Mouse (Mus musculus) heart, postnatal 36 days (tissue): Measurements from ENCODE around the gene Taf6l. TPM values are rescaled to one million over a fixed set of nuclear protein-coding genes. Genes with fewer than 3 reads are reported as not detected.

Source experiments
- DNase-seq, 2 experiments: peaks; one replicate each; pipeline ENCODE4 v3.0.0; 2021 to 2022
- intact Hi-C: fragments of 180-260 bp; cut with DNase I; formaldehyde crosslinking; loops from one replicate; pipeline ENCODE4 v1.15.1; 2025
- total RNA-seq, 2 experiments: library from RNA; stranded (reverse); gene quantifications; 2 replicates each; pipeline ENCODE4 v1.2.3; 2021

Taf6l gene
- 1 to 10 TPM; 5.6 to 7.9 TPM for total RNA-seq

DNA sequence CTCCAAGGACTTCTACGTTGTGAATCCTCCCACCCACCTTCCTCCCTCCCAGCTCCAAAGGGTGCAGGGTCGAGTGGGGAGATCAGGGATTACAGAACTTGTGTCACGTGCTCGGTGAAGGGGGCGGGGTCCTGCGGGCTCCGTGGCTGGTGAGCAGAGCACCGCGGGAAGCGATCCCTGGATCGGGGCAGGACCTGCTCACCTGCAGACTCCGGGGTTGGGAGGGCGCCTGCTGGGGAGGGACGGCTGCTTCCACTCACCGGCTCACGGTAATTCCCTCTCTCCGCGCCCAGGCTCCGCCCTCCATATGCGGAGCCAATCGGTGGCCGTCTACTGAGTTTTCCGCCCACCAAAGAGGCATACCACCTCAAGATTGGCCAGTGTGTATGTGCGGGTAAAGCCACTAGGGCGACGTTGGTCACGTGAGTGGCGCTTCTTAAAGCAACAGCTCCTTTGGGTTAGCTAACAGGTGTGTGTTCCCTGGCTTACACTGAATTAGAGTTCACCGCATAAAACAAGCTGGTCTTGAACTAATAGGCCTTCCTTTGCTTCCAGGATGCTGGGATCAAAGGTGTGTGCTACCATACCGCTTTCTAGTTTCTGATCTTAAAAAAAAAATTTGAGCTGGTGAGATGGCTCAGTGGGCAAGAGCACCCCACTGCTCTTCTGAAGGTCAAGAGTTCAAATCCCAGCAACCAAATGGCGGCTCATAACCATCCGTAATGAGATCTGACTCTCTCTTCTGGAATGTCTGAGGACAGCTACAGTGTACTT lies at the start of gene Taf6l:
TSS of gene Taf6l (minus strand) at position 410 of the 774 bp plus-strand sequence.
- peak; percentile 86 to 87 for DNase-seq
- intact Hi-C loops = no loop called here

DNA sequence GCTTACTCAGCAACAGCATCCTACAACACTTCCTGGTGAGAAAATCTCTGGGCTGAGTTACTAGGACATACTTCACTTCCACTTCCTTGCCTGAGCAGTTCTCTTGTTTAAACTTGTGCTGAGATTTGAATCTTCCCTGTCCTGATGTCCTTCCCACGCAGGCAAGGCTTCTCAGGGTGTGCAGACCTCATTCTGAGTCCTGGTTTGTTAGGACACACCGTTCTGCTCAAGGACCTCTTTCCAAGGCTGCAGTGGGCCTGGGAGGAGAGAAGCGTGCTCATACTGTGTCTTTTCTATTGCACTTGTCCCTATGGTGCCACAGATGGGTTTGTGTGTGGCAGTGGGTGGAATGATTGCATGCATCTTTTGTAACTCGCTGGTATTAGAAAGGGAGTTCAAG lies 46.8 kb upstream of the Taf6l start:
- intact Hi-C loops = no loop called here
- no peak for DNase-seq

DNA sequence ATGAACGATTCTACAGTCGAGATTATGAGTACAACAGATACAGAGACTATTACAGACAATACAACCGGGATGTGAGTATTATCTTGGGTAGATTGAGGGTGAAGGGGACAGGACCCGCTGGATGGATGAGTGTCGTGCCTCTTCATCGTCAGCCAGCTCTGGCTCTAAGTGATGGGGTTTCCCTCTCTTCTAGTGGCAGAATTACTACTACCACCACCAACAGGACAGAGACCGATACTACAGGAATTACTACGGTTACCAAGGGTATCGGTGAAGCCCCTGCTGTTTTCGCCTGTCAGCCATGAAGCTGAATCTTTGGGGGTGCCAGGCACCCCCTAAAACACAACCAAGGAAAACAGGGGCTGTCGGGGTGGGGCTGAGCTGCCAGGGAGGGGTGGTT lies 45.0 kb upstream of the Taf6l start:
- no peak for DNase-seq
- intact Hi-C loops = no loop called here

DNA sequence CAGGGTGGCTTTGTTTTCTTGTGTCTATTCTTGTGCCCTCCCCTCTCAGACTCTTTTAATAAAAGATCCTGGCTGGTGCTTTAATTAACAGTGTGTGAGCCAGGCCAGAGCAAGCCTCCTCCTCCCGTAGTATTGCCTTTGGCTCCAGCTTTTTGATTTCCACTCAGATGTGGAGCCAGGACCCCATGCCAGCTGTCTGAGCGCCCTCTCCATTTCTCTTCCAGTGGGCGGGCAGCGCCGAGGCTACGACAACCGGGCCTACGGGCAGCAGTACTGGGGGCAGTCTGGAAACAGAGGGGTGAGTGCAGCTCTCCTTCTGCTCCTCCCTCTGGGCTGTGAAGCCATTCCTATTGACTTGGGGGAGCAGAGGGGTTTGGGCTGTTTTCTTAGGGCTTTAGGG lies 44.4 kb upstream of the Taf6l start:
- no peak for DNase-seq
- intact Hi-C loops = no loop called here

DNA sequence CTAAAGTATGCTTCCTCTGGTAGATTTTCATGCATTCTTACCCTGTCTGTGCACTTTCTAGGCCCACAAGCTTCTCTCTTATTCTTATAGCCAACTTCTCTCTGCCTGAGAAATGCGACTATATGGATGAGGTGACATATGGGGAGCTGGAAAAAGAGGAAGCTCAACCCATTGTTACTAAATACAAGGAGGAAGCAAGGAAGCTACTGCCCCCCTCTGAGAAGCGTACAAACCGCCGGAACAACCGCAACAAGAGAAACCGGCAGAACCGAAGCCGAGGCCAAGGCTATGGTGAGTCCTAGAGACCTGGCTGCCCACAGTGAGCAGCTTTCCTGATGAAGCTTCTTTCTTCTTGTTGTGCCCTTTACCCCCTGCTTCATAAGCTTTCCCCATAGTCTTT lies 43.4 kb upstream of the Taf6l start, which contains the start of gene AC129217.1:
TSS of gene AC129217.1 (plus strand) at position 114 of the 400 bp plus-strand sequence.
- DNase-seq = no peak
- intact Hi-C loops = no loop called here

DNA sequence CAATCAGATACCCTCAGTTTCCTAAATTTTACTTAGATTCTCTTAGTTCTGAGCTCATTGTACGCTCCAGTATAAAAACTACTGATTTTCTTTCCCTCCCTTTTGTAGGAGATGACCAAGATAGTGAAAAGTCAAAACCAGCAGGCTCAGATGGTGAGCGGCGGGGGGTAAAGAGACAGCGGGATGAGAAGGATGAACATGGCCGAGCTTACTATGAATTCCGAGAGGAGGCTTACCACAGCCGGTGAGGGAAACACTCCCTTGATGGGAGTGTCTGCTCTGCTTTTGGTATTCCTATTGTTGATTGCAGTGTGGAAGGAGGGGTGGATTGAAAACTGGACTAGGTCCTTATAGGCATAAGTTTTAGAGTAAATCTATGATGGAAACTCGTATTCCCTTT lies 36.5 kb upstream of the Taf6l start:
- intact Hi-C loops = loop anchor here (5.0 kb wide), 2 partner anchors 65 to 100 kb away; partner anchors contain the start of genes Nxf1 and Slc3a2
- DNase-seq = no peak

DNA sequence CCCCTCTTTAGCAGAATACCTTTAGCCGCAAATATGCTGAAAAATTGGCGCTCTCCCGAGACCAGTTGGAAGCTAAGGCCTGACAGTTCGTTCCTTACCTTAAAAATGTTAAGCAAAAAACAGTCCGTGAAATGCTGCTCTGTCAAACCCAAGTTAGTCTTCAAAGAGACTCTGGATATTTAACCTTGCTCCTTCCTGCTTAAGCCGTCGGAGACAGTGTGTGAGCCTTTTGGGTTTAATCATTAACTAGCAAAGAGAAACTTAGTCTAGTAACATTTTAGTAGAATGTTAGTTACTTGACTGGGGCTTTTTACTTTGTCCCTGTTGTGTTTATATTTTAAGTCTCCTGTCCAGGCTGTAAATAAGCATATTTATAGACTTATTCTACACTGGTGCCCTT lies 34.9 kb upstream of the Taf6l start:
- intact Hi-C loops = loop anchor here (2.0 to 5.0 kb wide), 3 partner anchors 16 to 99 kb away; partner anchors contain the start of genes Bscl2, Nxf1 and Slc3a2
- no peak for DNase-seq

DNA sequence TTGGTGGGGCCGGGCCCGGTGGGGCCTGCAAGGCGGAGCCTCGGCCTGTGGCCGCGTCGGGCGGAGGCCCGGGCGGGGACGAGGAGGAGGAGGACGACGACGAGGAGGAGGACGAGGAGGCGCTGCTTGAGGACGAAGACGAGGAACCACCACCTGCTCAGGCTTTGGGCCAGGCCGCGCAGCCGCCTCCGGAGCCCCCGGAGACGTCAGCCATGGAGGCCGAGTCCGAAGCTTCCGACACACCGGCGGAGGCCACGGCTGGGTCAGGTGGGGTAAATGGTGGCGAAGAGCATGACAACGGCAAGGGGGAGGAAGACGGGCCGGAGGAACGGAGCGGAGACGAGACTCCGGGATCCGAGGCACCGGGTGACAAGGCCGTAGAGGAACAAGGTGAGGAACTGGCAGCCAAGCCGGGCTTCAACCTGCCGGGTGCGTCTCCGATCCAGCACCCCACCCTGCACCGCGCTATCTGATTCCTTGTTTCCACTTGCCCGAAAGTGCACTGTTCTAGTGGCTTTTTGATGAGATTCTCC lies 34.3 kb upstream of the Taf6l start:
- intact Hi-C loops = loop anchor here (2.0 to 5.0 kb wide), 3 partner anchors 16 to 98 kb away; partner anchors contain the start of genes Bscl2, Nxf1 and Slc3a2

DNA sequence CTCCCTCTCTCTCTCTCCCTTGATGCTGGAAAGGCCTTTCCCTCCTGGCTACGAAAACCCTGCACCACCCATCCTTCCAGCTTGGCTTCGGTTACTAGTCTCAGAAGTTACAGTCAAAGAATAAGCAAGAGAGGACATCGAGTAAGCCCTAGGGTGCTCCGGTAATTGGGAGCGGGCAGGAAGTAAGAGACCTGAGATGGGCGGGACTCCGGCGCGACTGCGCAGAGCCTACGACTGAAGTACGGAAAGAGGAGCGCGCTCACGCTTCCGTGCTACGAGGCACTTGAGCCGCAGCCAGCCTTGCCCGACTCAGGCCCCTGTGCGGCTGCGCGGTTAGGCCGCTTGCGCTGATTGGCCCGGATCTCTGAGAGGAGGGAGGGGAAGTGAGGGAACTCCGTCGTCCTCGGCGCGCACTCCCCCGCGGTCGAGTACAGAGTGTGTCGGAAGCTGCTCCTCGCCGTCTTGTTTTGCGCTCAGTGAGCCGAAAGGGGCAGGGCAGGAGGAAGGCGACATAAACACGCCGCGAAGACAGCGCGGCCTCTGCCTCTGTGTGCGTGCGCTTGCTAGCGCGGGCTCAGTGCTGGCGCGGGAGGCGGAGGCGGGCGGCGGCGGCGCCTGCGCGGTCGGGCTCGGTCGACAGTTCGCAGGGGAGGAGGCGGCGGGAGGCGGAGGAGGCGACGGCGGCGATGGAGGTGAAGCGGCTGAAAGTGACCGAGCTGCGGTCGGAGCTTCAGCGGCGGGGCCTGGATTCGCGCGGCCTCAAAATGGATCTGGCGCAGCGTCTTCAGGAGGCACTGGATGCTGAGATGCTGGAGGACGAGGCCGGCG lies 33.6 kb upstream of the Taf6l start, which contains the start of gene Hnrnpul2:
TSS of gene Hnrnpul2 (plus strand) at position 415 of the 828 bp plus-strand sequence.
- peak; percentile 98 for DNase-seq
- intact Hi-C loops = loop anchor here (2.0 to 5.0 kb wide), 3 partner anchors 17 to 98 kb away; partner anchors contain the start of genes Bscl2, Nxf1 and Slc3a2

More for the DNA sequence above, 34.3 kb upstream of the Taf6l start:
- no peak for DNase-seq

DNA sequence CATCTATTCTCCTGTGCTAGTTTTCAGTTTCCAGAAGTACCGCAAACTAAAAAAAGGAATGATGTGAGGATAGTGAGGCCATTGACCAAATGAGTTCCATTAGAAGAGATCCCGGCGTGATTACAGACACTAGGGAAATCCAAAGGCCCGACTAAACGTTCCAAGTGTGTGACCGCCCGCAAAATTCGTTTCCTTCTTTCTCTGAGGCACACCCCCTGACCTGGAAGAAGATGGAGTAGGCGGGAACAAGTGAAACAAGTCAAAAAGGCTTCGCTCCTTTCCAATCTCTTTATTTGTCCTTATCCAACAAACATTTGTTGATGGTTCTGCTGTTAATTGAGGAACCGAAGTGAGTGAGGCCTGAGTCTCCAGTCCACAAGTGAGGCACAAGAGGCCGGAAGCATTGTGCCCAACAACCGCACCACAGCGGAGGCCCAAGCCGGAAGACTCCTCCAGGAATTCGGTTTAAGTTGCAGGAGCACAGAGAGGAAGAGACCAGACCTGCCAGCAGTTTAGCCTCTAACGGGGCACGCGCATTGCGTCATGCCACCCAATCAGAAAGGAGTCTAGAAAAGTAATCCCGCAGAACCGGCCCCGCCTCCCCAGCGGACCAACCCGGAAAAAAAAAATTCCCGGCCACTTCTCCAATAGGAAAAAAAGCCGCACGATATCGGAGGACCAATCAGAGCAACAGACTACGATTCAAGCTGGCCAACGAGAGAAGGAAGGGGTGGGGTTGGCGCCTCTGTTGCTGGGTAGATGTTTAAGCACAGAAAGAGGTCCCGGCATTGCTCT lies 32.8 kb upstream of the Taf6l start, which contains the start of gene Ttc9c:
TSS of gene Ttc9c (minus strand) at position 533 of the 795 bp plus-strand sequence.
- intact Hi-C loops = no loop called here
- peak; percentile 91 to 92 for DNase-seq

DNA sequence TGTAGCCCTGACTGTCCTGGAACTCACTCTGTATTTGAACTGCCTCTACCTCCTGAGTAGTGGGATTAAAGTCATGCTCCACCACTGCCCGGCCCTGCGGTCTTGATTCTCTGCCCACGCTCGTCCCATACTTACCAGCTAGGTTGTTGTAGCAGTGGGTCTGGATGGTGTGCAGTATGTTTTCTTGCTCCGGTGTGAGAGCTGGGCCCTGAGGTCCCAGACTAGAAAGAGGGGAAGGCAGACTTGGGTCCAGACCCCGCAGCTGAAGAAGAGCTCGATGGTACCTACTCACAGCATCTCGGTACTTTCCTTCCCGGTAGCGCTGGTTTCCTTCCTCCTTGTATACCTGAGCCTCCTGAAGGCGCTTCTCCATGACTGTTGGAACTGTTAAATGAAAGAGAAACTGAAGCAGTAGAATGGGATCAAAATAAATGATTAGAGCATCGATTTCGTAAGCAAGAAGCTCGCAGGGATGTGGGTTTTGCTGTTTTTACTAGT lies 32.1 kb upstream of the Taf6l start:
- intact Hi-C loops = no loop called here
- no peak for DNase-seq

DNA sequence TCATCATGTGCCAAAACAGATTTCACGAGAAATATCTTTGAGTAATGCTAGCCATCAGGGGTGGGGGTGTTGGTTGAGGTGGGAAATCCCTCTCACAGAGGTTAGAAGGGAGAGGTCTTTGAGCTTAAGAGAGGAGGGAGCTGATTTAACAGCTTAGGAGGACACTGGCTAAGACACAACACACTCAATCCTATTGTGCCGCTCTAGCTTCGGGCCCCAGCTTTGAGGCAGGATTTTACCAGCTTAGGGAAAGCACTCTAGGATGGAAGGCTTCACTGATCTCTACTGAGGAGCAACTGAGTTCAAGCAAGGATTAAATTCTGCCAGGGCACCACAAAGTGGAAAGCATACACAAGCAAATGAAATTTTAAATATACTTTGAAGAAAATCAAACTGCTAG lies 30.8 kb upstream of the Taf6l start:
- intact Hi-C loops = loop anchor here (2.0 kb wide), 1 partner anchor 14 kb away; the partner anchor contains the start of gene Zbtb3
- no peak for DNase-seq

DNA sequence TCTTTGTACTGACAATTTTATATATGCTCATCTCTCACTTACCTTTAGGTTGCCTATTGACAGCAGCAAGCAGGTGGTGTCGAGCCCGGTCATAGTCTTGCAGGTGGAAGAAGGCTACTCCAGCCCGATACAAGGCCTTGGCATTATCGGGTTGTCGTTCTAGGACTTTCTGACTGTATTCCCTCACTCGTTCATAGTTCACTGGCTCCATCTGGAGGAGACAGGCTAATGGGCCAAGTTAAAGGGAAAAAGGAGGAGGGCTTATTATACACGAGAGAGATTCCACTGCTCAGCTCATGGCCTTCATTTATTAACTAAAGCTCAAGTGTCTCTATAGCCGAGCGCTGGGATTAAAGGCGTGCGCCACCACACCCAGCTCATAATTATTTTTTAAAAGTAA lies 29.6 kb upstream of the Taf6l start:
- intact Hi-C loops = loop anchor here (2.0 kb wide), 1 partner anchor 13 kb away; the partner anchor contains the start of gene Zbtb3
- no peak for DNase-seq

DNA sequence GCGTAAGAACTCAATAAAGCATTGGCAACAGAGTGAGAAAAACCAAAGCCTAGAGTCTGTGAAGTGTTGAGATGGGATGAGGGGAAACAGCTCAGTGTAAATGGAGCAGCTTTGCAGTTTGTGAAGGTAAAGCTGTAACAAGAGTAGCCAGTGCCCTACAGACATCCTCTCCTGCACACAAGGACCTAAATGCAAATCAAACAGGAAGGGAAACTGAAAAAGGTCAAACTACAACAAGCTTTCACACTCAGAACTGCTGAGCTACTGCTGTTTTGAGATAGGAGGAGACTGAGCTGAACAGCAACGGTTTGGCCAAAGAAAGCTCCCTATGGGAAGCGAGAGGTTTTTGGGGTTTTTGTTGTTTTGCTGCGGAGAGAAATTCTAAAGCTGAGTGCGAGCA lies 20.6 kb upstream of the Taf6l start:
- intact Hi-C loops = no loop called here
- DNase-seq = no peak

DNA sequence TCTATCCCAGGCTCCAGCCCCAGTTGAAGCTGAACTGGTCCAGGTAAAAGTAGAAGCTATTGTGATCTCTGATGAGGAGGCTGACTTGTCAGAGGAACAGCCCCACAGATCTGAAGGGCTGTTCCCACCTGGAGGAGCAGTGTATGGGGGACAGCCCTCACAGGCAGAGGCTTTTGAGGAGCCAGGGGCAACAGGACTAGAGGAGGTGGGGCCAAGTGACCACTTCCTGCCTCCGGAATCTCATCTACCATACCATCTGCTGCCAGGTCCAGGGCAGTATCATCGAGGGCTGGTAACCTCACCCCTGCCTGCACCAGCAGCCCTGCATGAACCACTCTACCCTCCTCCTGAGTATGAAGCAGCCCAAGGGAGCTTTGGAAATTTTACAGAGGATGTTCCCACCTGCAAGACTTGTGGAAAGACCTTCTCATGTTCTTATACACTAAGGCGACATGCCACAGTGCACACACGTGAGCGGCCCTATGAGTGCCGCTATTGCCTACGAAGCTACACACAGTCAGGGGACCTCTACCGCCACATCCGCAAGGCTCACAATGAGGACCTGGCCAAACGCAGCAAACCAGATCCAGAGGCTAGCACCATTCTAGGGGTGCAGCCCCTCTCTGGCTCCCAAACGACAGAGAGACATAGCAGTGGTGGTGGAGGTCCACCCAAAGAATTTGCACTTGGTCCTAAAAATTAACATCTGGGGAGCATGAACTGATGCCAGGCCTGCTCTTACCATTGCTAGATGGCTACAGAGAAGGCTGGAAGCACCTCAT lies 17.9 kb upstream of the Taf6l start:
- DNase-seq = no peak
- intact Hi-C loops = loop anchor here (2.0 kb wide), 1 partner anchor 13 kb away; no protein-coding TSS in a partner anchor

DNA sequence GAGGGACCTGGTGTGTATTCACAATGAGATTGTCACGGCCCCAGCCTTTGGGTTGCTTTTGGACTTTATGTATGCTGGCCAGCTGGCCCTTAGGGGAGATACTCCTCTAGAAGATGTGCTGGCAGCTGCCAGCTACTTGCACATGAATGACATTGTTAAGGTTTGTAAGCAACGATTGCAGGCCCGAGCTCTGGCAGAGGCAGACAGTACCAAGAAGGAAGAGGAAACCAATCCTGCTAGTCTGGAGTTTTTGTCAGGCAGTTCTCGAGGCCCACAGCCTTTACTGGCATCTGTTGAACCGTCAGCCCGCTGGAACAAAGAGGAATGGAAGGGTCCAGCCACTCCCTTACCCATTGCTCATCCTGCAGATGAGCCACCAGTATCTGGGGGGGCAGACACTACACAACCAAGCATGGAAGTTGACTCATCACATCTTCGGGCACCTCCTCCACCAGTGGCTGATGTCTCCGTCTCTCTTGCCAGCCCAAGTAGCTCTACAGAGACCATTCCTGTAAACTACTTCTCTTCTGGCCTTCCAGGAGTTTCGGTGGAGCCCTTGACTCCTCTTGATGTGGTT lies 17.1 kb upstream of the Taf6l start:
- no peak for DNase-seq
- intact Hi-C loops = loop anchor here (2.0 kb wide), 1 partner anchor 14 kb away; no protein-coding TSS in a partner anchor

DNA sequence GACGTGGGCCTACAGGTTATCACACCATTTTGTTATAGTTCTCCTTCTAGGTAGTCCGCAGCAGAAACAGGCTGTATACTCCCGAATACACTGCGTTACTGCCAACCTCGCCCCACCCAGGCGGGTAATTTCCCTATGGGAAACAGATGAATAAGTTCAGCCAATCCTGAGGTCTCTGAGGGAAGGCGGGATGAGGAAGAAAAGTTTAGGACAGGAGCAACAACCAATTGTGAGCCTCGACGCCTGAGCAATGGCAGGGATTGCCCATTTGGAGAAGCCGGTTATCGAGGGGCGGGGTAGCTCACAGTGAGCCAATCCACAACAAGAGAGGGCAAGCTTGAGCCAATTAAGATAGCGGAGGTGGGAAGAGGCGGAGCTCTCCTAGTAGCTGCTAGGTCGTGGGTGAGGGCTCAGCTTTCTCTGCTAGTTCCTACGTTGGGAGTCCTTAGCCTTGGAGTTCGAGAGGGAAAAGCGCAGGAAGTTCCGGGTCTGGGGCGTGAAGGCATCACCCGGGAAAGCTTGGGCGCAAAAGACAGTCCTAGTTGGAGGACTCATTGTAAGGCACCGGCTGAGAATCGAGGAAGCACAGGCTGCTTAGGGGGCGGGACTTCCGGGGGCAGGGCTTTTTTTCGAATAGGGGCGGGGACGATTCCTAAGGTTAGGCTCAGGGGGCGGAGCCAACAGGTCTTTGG lies 16.1 kb upstream of the Taf6l start, which contains the start of gene Zbtb3:
TSS of gene Zbtb3 (plus strand) at position 426 of the 692 bp plus-strand sequence.
- intact Hi-C loops = loop anchor here (2.0 kb wide), 1 partner anchor 15 kb away; no protein-coding TSS in a partner anchor
- peak; percentile 86 to 89 for DNase-seq

DNA sequence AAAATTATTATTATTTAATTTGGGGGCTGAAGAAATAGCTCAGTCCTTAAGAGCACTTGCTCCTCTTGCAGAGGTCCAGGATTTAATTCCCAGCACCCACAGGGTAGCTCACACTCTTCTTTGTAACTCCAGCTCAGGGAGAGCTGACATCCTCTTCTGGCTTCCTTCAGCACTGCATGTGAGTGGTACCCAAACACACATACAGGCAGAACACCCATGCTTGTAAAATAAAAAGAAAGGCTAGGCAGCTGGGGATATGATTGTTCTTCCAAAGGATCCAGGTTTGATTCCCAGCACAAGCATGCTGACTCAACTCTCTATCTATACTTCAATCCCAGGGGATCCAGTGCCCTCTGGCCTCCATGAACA lies 12.7 kb upstream of the Taf6l start:
- no peak for DNase-seq
- intact Hi-C loops = no loop called here
